Mouse (Mus musculus) lung, postnatal 0 days (tissue): ENCODE data around the gene Stat6.

Experiments
- CTCF ChIP-seq: IDR thresholded peaks from 2 replicates; pipeline ENCODE4 v1.5.1; 2016; ENCODE audit warnings: antibody characterized with exemption, mild to moderate bottlenecking
- EP300 ChIP-seq: IDR thresholded peaks from 2 replicates; pipeline ENCODE4 v1.6.1; 2016; ENCODE audit warnings: antibody characterized with exemption, mild to moderate bottlenecking, control low read depth

GRCm38 (mm10) chr10:127599252-127599651, 43.5 kb upstream of the Stat6 start:
- TF ChIP-seq EP300 = no peak
- TF ChIP-seq CTCF = no peak
